ENCODE assay signal across 33 mouse cellular contexts in the genomic region with DNA sequence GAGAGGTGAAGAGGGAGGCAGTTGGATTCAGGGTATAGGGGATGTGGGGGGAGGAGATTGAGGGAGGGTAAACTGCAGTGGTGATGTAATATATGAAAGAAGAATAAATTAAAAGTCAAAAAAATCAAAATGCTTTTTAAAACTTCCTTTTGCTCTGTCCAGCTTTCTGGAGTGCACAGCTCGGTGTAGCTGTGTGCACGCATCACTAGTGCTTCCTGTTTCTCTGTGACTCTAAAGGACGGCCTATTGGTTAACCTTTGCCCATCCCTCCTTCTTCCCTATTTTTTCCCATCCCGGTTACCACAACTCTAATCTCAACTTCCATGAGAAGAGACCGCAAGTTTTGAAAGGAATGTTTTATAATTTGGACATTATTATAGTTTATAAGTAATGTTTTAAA.
"Had no signal": no experiment of that assay in that cellular context is flagged by ENCODE, and none has a peak within 500 bp of the region (broad histone marks: within the 10 kb centered on the region; RNA-seq: fewer than 3 reads in every experiment).

No protein-coding gene starts in this region.

- H3K27me3 ChIP-seq: heart, embryonic 12.5 days; heart, embryonic 13.5 days; heart, embryonic 15.5 days; hindbrain, embryonic 12.5 days; hindbrain, embryonic 13.5 days; hindbrain, embryonic 15.5 days; kidney, embryonic 15.5 days had no signal

- ATAC-seq: hindbrain, embryonic 16.5 days; hindbrain, postnatal 0 days; inflammation-experienced regulatory T-cells, adult 6 months; intestine, postnatal 0 days had no signal

- H3K9ac ChIP-seq: heart, embryonic 12.5 days; heart, embryonic 13.5 days; heart, embryonic 15.5 days; hindbrain, embryonic 12.5 days; hindbrain, embryonic 13.5 days; hindbrain, embryonic 14.5 days; hindbrain, embryonic 15.5 days; kidney, embryonic 15.5 days had no signal

- H3K4me2 ChIP-seq: heart, embryonic 11.5 days; heart, embryonic 12.5 days; heart, embryonic 13.5 days; heart, embryonic 15.5 days; hindbrain, embryonic 12.5 days; hindbrain, embryonic 13.5 days; hindbrain, embryonic 14.5 days; hindbrain, embryonic 15.5 days; kidney, embryonic 15.5 days had no signal

- H3K9me3 ChIP-seq: heart, embryonic 10.5 days; heart, embryonic 12.5 days; heart, embryonic 15.5 days; hindbrain, embryonic 10.5 days; hindbrain, embryonic 12.5 days; hindbrain, embryonic 13.5 days; hindbrain, embryonic 15.5 days; kidney, embryonic 15.5 days had no signal

- H3K36me3 ChIP-seq: heart, embryonic 10.5 days; heart, embryonic 12.5 days; heart, embryonic 13.5 days; heart, embryonic 15.5 days; hindbrain, embryonic 10.5 days; hindbrain, embryonic 12.5 days; hindbrain, embryonic 13.5 days; hindbrain, embryonic 15.5 days; kidney, embryonic 15.5 days had no signal

- H3K4me3 ChIP-seq: heart, embryonic 10.5 days; heart, embryonic 12.5 days; heart, embryonic 13.5 days; heart, embryonic 15.5 days; hindbrain, embryonic 10.5 days; hindbrain, embryonic 12.5 days; hindbrain, embryonic 13.5 days; hindbrain, embryonic 15.5 days; kidney, embryonic 15.5 days; layer of hippocampus, adult 2 months had no signal

- H3K4me1 ChIP-seq: heart, embryonic 10.5 days; heart, embryonic 12.5 days; heart, embryonic 13.5 days; heart, embryonic 15.5 days; hindbrain, embryonic 10.5 days had no signal

- DNase-seq: heart, postnatal 10 days; heart, postnatal 14 days; heart, postnatal 36 days; heart, postnatal 4 days; kidney, adult 11 months; kidney, adult 18-20 months; kidney, adult 2 months; kidney, adult 8-10 months; kidney, adult 9 months; kidney, postnatal 10 days; kidney, postnatal 14 days; kidney, postnatal 25 days; kidney, postnatal 36 days; kidney, postnatal 4 days; layer of hippocampus, adult 9-11 months; layer of hippocampus, postnatal 36 days had no signal

- H3K27ac ChIP-seq: heart, embryonic 10.5 days; heart, embryonic 13.5 days; heart, embryonic 15.5 days; hindbrain, embryonic 10.5 days; hindbrain, embryonic 12.5 days; hindbrain, embryonic 13.5 days; hindbrain, embryonic 14.5 days; hindbrain, embryonic 15.5 days; hindbrain, postnatal 0 days; kidney, embryonic 15.5 days; kidney, postnatal 0 days; layer of hippocampus, adult 2 months had no signal
